Mouse (Mus musculus): ENCODE results near the gene Olfr90.

DNA sequence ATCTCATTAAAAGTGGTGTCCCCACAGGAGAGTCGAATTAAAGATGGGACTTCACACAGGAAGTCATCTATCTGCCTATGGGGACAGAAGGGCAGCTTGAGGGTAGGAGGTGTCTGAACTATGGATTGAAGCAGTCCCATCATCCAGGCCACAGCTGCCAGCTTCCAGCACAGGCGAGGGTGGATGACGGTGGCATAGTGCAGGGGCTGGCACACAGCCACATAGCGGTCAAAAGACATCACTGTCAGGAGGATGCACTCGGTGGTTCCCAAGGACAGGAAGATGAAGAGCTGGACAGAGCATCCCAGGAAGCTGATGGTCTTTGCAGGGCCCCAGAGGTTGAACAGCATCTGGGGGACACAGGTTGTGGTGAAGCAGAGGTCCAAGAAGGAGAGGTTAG lies 5.0 kb upstream of the Olfr90 start:
- TF ChIP-seq CTCF (conservative IDR thresholded peaks at IDR 0.05; ENCODE audit: insufficient read depth, insufficient read length, low read depth, low read length) (no peak), POLR2A (IDR thresholded peaks at IDR 0.05; ENCODE audit: low read depth, low read length) (no peak)
